Mouse (Mus musculus): ENCODE measurements around the gene Ptpa.

- no peak for TF ChIP-seq CTCF (IDR thresholded peaks at IDR 0.05; ENCODE audit: extremely low read depth, insufficient read length, insufficient replicate concordance, low read depth, low read length)
- no peak for TF ChIP-seq POLR2A (IDR thresholded peaks at IDR 0.05; ENCODE audit: low read depth, low read length)
Observed at GRCm38 (mm10) chr2:30417595-30418165, 1.8 kb downstream of the Ptpa start.
